In the genomic region with DNA sequence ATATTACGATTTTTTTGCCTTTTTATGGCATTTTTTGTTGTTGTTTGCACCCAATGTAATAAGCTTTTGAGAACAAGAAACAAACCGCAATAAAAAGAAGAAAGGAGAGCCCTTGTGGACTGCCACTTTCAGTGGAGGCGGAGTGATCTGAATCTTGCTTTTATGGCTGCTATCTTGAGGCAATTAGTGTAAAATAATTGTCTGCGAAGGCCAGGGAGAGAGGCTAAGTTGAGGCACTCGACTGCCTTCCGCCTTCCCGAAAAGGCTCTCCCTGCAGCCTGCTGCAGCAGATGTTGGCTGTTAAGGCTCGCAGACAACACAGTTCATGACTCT, we compare ENCODE assay signal across 8 mouse cellular contexts. TPM values are rescaled to one million over a fixed set of nuclear protein-coding genes. Genes with fewer than 3 reads are reported as not detected.
DNase-seq lines count a peak whose midpoint lies in the region; ATAC-seq and TF ChIP-seq lines count a peak whose summit lies in the region.

No protein-coding gene starts in this region.

- no peak for ATAC-seq in heart, embryonic 16.5 days (replicated peaks; ENCODE audit: extremely low read depth, insufficient read depth, low FRiP score)
- no peak for ATAC-seq in hindbrain, embryonic 11.5 days (ENCODE audit: low FRiP score)
- ATAC-seq in granulocyte monocyte progenitor cell, adult 5-6 weeks (replicated peaks; ENCODE audit: poor library complexity, severe bottlenecking), result no peak

- no peaks in the 10 kb centered on the region for H3K36me3 ChIP-seq in heart, embryonic 16.5 days (ENCODE audit: control insufficient read depth, insufficient read depth)
- H3K36me3 ChIP-seq in hindbrain, embryonic 11.5 days (ENCODE audit: control insufficient read depth, insufficient read depth, low read length), result no peaks in the 10 kb centered on the region
- no peaks in the 10 kb centered on the region for H3K36me3 ChIP-seq in macrophage (ENCODE audit: inconsistent target)

- peak overlapping the region; percentile 98 for H3K27ac ChIP-seq in heart, embryonic 16.5 days (ENCODE audit: low read length)
- H3K27ac ChIP-seq in bone marrow, adult 2 months (ENCODE audit: control insufficient read depth, insufficient read depth, low read depth, low read length, poor library complexity), result peak overlapping the region; percentile 20
- H3K27ac ChIP-seq in hindbrain, embryonic 11.5 days (ENCODE audit: low read depth, low read length), result peak overlapping the region; percentile 55; the same call in 1 of the 2 replicates
- peak overlapping the region; percentile 85 for H3K27ac ChIP-seq in macrophage

- TF ChIP-seq POLR2A in bone marrow, adult 2 months (IDR thresholded peaks at IDR 0.05; ENCODE audit: borderline replicate concordance, control insufficient read depth, low read depth, low read length), result 0 out of 2 replicates have a peak, but pooled peaks have one; percentile 25

- TF ChIP-seq CTCF in bone marrow, adult 2 months (IDR thresholded peaks at IDR 0.05; ENCODE audit: control insufficient read depth, insufficient read depth, low read length), result no peak

- peaks cover 19% of the 10 kb centered on the region for H3K4me1 ChIP-seq in heart, embryonic 16.5 days (ENCODE audit: control insufficient read depth, insufficient read depth, low read length)
- H3K4me1 ChIP-seq in bone marrow, adult 2 months (ENCODE audit: control insufficient read depth, insufficient read depth, low read length), result peaks cover 2% of the 10 kb centered on the region
- H3K4me1 ChIP-seq in hindbrain, embryonic 11.5 days (replicated peaks; ENCODE audit: control insufficient read depth, insufficient read depth, low read length), result peaks cover 5% of the 10 kb centered on the region; the same call in 1 of the 2 replicates

- H3K9me3 ChIP-seq in heart, embryonic 16.5 days (replicated peaks; ENCODE audit: control insufficient read depth, low read length), result no peaks in the 10 kb centered on the region
- H3K9me3 ChIP-seq in hindbrain, embryonic 11.5 days (ENCODE audit: control insufficient read depth, low read length), result no peaks in the 10 kb centered on the region

- H3K79me2 ChIP-seq in macrophage (ENCODE audit: inconsistent target), result peaks cover 10% of the 10 kb centered on the region; the same call in 1 of the 2 replicates

- 21% methylated on average over 8 of the region's 8 CpGs for WGBS in heart, embryonic 16.5 days
- 28% methylated on average over 8 of the region's 8 CpGs for WGBS in bone marrow, adult 2 months
- 65% methylated on average over 8 of the region's 8 CpGs for WGBS in hindbrain, embryonic 11.5 days
- WGBS in macrophage (ENCODE audit: missing documents), result 36% methylated on average over 7 of the region's 8 CpGs

- peak overlapping the region; percentile 76 for H3K9ac ChIP-seq in heart, embryonic 16.5 days (ENCODE audit: low read length)
- no peak overlapping the region for H3K9ac ChIP-seq in hindbrain, embryonic 11.5 days (ENCODE audit: low read depth, low read length)

- peak overlapping the region; percentile 38 for H3K4me3 ChIP-seq in heart, embryonic 16.5 days (ENCODE audit: low read length)
- no peak overlapping the region for H3K4me3 ChIP-seq in bone marrow, adult 2 months (replicated peaks; ENCODE audit: control insufficient read depth, low read depth, low read length)
- H3K4me3 ChIP-seq in hindbrain, embryonic 11.5 days (ENCODE audit: low read depth, low read length), result no peak overlapping the region
- no peak overlapping the region for H3K4me3 ChIP-seq in macrophage (ENCODE audit: inconsistent target)

- intact Hi-C loops in heart, postnatal 36 days (cut with DNase I), result loop anchor here (2.0 kb wide), 1 partner anchor 36 kb away; no protein-coding TSS in a partner anchor

- peak overlapping the region; percentile 69 for H3K4me2 ChIP-seq in heart, embryonic 16.5 days (ENCODE audit: low read depth, low read length)
- H3K4me2 ChIP-seq in hindbrain, embryonic 11.5 days (replicated peaks; ENCODE audit: low read depth, low read length), result no peak overlapping the region

- no peaks in the 10 kb centered on the region for H3K27me3 ChIP-seq in heart, embryonic 16.5 days (ENCODE audit: control insufficient read depth, insufficient read depth, low read length)
- H3K27me3 ChIP-seq in hindbrain, embryonic 11.5 days (ENCODE audit: control insufficient read depth, insufficient read depth, low read length), result no peaks in the 10 kb centered on the region

- DNase-seq in heart, postnatal 36 days, result no peak
- DNase-seq in hindbrain, embryonic 11.5 days (ENCODE audit: low spot score), result no peak
- no peak for DNase-seq in layer of hippocampus, postnatal 25 days (ENCODE audit: extremely low spot score in 1 of 2, low spot score in 1 of 2)
- no peak for DNase-seq in spleen, adult 18-20 months

RNA-seq across cellular contexts. Expression of gene Foxp1, which starts 37.7 kb away (rescaled TPM):
- polyA plus RNA-seq in heart, embryonic 16.5 days (2015; fragmentation: Nextera tagmentation; extraction: Ambion mirVana), result 59.0 and 67.8 TPM in 2 replicates
- 10 to 100 TPM; 31.9 to 39.3 TPM for total RNA-seq in heart, postnatal 36 days (2021)
- polyA plus RNA-seq in bone marrow, adult 2 months (2011; ENCODE audit: insufficient read depth, insufficient read length, low replicate concordance, missing spikeins), result 46.2 and 93.7 TPM in 2 replicates
- 81.5 and 91.9 TPM in 2 replicates for polyA plus RNA-seq in hindbrain, embryonic 11.5 days (2014; fragmentation: Nextera tagmentation; extraction: Ambion mirVana)
- total RNA-seq in macrophage (2018; cell fraction: chromatin; rRNA removed), result 100 to 1,000 TPM; 153 to 929 (median 216) TPM
- 100 to 1,000 TPM in 3 of 26 experiments, 10 to 100 TPM in 23; 52.3 to 219 (median 58.2) TPM for total RNA-seq in macrophage (2018; cell fraction: cytosol; rRNA removed)
- 100 to 1,000 TPM in 25 of 26 experiments, 10 to 100 TPM in 1; 94.3 to 920 (median 177) TPM for total RNA-seq in macrophage (2018; cell fraction: nucleus; rRNA removed)
- polyA plus RNA-seq in macrophage (2018), result 33.2 to 38.9 TPM (median 36.0 TPM) in 3 replicates
- 10 to 100 TPM; 85.7 to 92.0 TPM for total RNA-seq in layer of hippocampus, postnatal 25 days (2021)
- total RNA-seq in granulocyte monocyte progenitor cell, adult 5-6 weeks (2014; fragmentation: Nextera tagmentation), result 124 and 128 TPM in 2 replicates
- 62.0 and 68.5 TPM in 2 replicates for total RNA-seq in granulocyte monocyte progenitor cell, adult 5-6 weeks (2017)

Comparison
In these comparisons a context has a peak if more than half of its experiments do, and no peak if none do; other contexts are left out.
1. H3K27ac ChIP-seq: peak in every context shown above with its lines; median percentile 98 in heart, embryonic 16.5 days; 85 in macrophage; 55 in hindbrain, embryonic 11.5 days; 20 in bone marrow, adult 2 months.